Mouse (Mus musculus) neural tube, embryonic 13.5 days (tissue): ENCODE measurements around the gene Entpd8. TPM values are rescaled to one million over a fixed set of nuclear protein-coding genes. Genes with fewer than 3 reads are reported as not detected.
A peak's percentile ranks its signal among the peaks of the same experiment; 100 is the strongest.

ENCODE experiments used
- ATAC-seq: fragments of 200-750 bp; cut with Nextera tagmentation; 2 replicates; pipeline ENCODE4 v1.8.0; 2017; ENCODE audit warnings: low read depth, mild to moderate bottlenecking, moderate TSS enrichment, moderate library complexity
- H3K27ac ChIP-seq: fragments of 300-500 bp; sonication (generic); replicated peaks from 2 replicates; pipeline ENCODE4 v1.5.1; 2015; ENCODE audit warnings: moderate library complexity, mild to moderate bottlenecking, inconsistent platforms
- H3K27me3 ChIP-seq: fragments of 300-500 bp; sonication (generic); 2 replicates; pipeline ENCODE4 v1.6.1; 2015; ENCODE audit warnings: mild to moderate bottlenecking, inconsistent platforms
- H3K36me3 ChIP-seq: fragments of 300-500 bp; sonication (generic); 2 replicates; pipeline ENCODE4 v1.6.1; 2015; ENCODE audit warnings: mild to moderate bottlenecking, inconsistent platforms
- H3K4me1 ChIP-seq: fragments of 300-500 bp; sonication (generic); replicated peaks from 2 replicates; pipeline ENCODE4 v1.6.1; 2015; ENCODE audit warnings: inconsistent platforms
- H3K4me2 ChIP-seq: fragments of 300-500 bp; sonication (generic); 2 replicates; pipeline ENCODE4 v1.6.1; 2015; ENCODE audit warnings: inconsistent platforms, mild to moderate bottlenecking, moderate library complexity
- H3K4me3 ChIP-seq: fragments of 300-500 bp; sonication (generic); 2 replicates; pipeline ENCODE4 v1.5.1; 2015; ENCODE audit warnings: mild to moderate bottlenecking, inconsistent platforms
- H3K9ac ChIP-seq: fragments of 300-500 bp; sonication (generic); 2 replicates; pipeline ENCODE4 v1.6.1; 2015; ENCODE audit warnings: moderate library complexity, mild to moderate bottlenecking, inconsistent platforms
- H3K9me3 ChIP-seq: fragments of 300-500 bp; sonication (generic); 2 replicates; pipeline ENCODE4 v1.6.1; 2016; ENCODE audit warnings: inconsistent platforms
- WGBS: fragments of 180-500 bp; shearing (Covaris S2); methylation state at CpG from one replicate; pipeline ENCODE4 v1.1.7; 2015; 5-methylcytosine and 5-hydroxymethylcytosine counted together
- polyA plus RNA-seq: library from polyadenylated mRNA; unstranded; fragments of >200 nt; fragmentation: Nextera tagmentation; extraction: Ambion mirVana; gene quantifications from 2 replicates; pipeline ENCODE4 v1.2.1, GENCODE M21; 2015

Gene Entpd8
- polyA plus RNA-seq, 1 experiment from 2014 or later, result not detected

GRCm38 (mm10) chr2:25098956-25099355 lies 18.9 kb downstream of the Entpd8 start:
- H3K9me3 ChIP-seq, result no peaks in the 10 kb centered on the region
- peak overlapping the region; percentile 35; the same call in 1 of the 2 replicates for H3K9ac ChIP-seq
- peak; percentile 82; the same call in 1 of the 2 replicates for ATAC-seq
- H3K36me3 ChIP-seq, result no peaks in the 10 kb centered on the region
- peaks cover 18% of the 10 kb centered on the region for H3K4me1 ChIP-seq
- no peak overlapping the region for H3K4me2 ChIP-seq
- H3K4me3 ChIP-seq, result no peak overlapping the region
- peaks cover 14% of the 10 kb centered on the region for H3K27me3 ChIP-seq
- 43% methylated on average over 5 of the region's 5 CpGs for WGBS
- H3K27ac ChIP-seq, result no peak overlapping the region

GRCm38 (mm10) chr2:25099703-25100102 lies 19.6 kb downstream of the Entpd8 start:
- WGBS, result 51% methylated on average over 3 of the region's 3 CpGs

GRCm38 (mm10) chr2:25104122-25104521 lies 24.0 kb downstream of the Entpd8 start:
- 92% methylated on average over 2 of the region's 2 CpGs for WGBS
- H3K27ac ChIP-seq, result no peak overlapping the region

More at GRCm38 (mm10) chr2:25099703-25100102, 19.6 kb downstream of the Entpd8 start:
- Histone ChIP-seq H3K27ac (0 out of 2 replicates have a peak overlapping the region, but pooled peaks have one; percentile 18), H3K9me3 (no peaks in the 10 kb centered on the region), H3K9ac (no peak overlapping the region), H3K27me3 (peaks cover 7% of the 10 kb centered on the region; the same call in 1 of the 2 replicates), H3K4me1 (peaks cover 18% of the 10 kb centered on the region), H3K36me3 (no peaks in the 10 kb centered on the region), H3K4me2 (no peak overlapping the region), H3K4me3 (no peak overlapping the region)
- ATAC-seq, result 0 out of 2 replicates have a peak, but pooled peaks have one; percentile 25

GRCm38 (mm10) chr2:25106045-25106444 lies 25.9 kb downstream of the Entpd8 start:
- no peaks in the 10 kb centered on the region for H3K27me3 ChIP-seq
- ATAC-seq, result no peak

More at GRCm38 (mm10) chr2:25104122-25104521, 24.0 kb downstream of the Entpd8 start:
- no peaks in the 10 kb centered on the region for H3K27me3 ChIP-seq
- no peaks in the 10 kb centered on the region for H3K36me3 ChIP-seq
- H3K4me3 ChIP-seq, result no peak overlapping the region
- no peak overlapping the region for H3K4me2 ChIP-seq
- no peaks in the 10 kb centered on the region for H3K9me3 ChIP-seq
- no peak overlapping the region for H3K9ac ChIP-seq
- H3K4me1 ChIP-seq, result peaks cover 17% of the 10 kb centered on the region
- no peak for ATAC-seq

GRCm38 (mm10) chr2:25109487-25109886 lies 29.4 kb downstream of the Entpd8 start:
- Histone ChIP-seq H3K9me3 (no peaks in the 10 kb centered on the region), H3K4me3 (no peak overlapping the region), H3K4me1 (peaks cover 6% of the 10 kb centered on the region; the same call in 1 of the 2 replicates), H3K27ac (no peak overlapping the region), H3K4me2 (no peak overlapping the region), H3K27me3 (no peaks in the 10 kb centered on the region), H3K9ac (no peak overlapping the region), H3K36me3 (no peaks in the 10 kb centered on the region)
- ATAC-seq, result peak; percentile 12; the same call in 1 of the 2 replicates

More at GRCm38 (mm10) chr2:25106045-25106444, 25.9 kb downstream of the Entpd8 start:
- H3K36me3 ChIP-seq, result no peaks in the 10 kb centered on the region
- H3K9me3 ChIP-seq, result no peaks in the 10 kb centered on the region
- no peak overlapping the region for H3K9ac ChIP-seq
- 79% methylated on average over 3 of the region's 3 CpGs for WGBS
- no peak overlapping the region for H3K4me3 ChIP-seq
- no peak overlapping the region for H3K4me2 ChIP-seq
- H3K4me1 ChIP-seq, result 0 out of 2 replicates have a peak, but pooled peaks cover 6% of the 10 kb centered on the region
- no peak overlapping the region for H3K27ac ChIP-seq

GRCm38 (mm10) chr2:25110505-25111183 lies 30.5 kb downstream of the Entpd8 start:
- ATAC-seq, result no peak
- H3K4me3 ChIP-seq, result no peak overlapping the region

GRCm38 (mm10) chr2:25111184-25111791 lies 31.2 kb downstream of the Entpd8 start:
- WGBS, result 59% methylated on average over 9 of the region's 9 CpGs

More at GRCm38 (mm10) chr2:25110505-25111183, 30.5 kb downstream of the Entpd8 start:
- H3K9ac ChIP-seq, result no peak overlapping the region
- H3K27me3 ChIP-seq, result no peaks in the 10 kb centered on the region
- 0 out of 2 replicates have a peak overlapping the region, but pooled peaks have one; percentile 23 for H3K27ac ChIP-seq
- peaks cover 6% of the 10 kb centered on the region; the same call in 1 of the 2 replicates for H3K4me1 ChIP-seq
- H3K9me3 ChIP-seq, result no peaks in the 10 kb centered on the region
- no peaks in the 10 kb centered on the region for H3K36me3 ChIP-seq
- no peak overlapping the region for H3K4me2 ChIP-seq

GRCm38 (mm10) chr2:25114308-25114707 lies 34.2 kb downstream of the Entpd8 start:
- no peak for ATAC-seq
- Histone ChIP-seq H3K4me1 (peaks cover 3% of the 10 kb centered on the region; the same call in 1 of the 2 replicates), H3K4me3 (no peak overlapping the region), H3K36me3 (no peaks in the 10 kb centered on the region), H3K9ac (no peak overlapping the region), H3K27me3 (no peaks in the 10 kb centered on the region), H3K4me2 (no peak overlapping the region), H3K27ac (no peak overlapping the region), H3K9me3 (no peaks in the 10 kb centered on the region; the same call in 1 of the 2 replicates)
- 90% methylated on average over 2 of the region's 2 CpGs for WGBS

More at GRCm38 (mm10) chr2:25111184-25111791, 31.2 kb downstream of the Entpd8 start:
- Histone ChIP-seq H3K4me3 (no peak overlapping the region), H3K36me3 (no peaks in the 10 kb centered on the region), H3K27me3 (no peaks in the 10 kb centered on the region), H3K9ac (no peak overlapping the region), H3K4me1 (peaks cover 6% of the 10 kb centered on the region; the same call in 1 of the 2 replicates), H3K4me2 (no peak overlapping the region), H3K27ac (peak overlapping the region; percentile 49), H3K9me3 (no peaks in the 10 kb centered on the region)
- ATAC-seq, result no peak

GRCm38 (mm10) chr2:25115442-25115841 lies 35.3 kb downstream of the Entpd8 start:
- H3K9me3 ChIP-seq, result no peaks in the 10 kb centered on the region; the same call in 1 of the 2 replicates
- no peak overlapping the region for H3K4me3 ChIP-seq
- no peak overlapping the region for H3K4me2 ChIP-seq
- no peak overlapping the region for H3K27ac ChIP-seq
- no peaks in the 10 kb centered on the region for H3K36me3 ChIP-seq
- H3K27me3 ChIP-seq, result no peaks in the 10 kb centered on the region
- 63% methylated on average over 2 of the region's 2 CpGs for WGBS
- ATAC-seq, result no peak
- H3K9ac ChIP-seq, result no peak overlapping the region
- H3K4me1 ChIP-seq, result peaks cover 3% of the 10 kb centered on the region; the same call in 1 of the 2 replicates

- Histone ChIP-seq H3K4me3 (no peak overlapping the region), H3K9me3 (no peaks in the 10 kb centered on the region; the same call in 1 of the 2 replicates), H3K36me3 (no peaks in the 10 kb centered on the region), H3K4me2 (no peak overlapping the region), H3K4me1 (peaks cover 21% of the 10 kb centered on the region), H3K27me3 (no peaks in the 10 kb centered on the region), H3K27ac (no peak overlapping the region), H3K9ac (no peak overlapping the region)
- WGBS, result 82% methylated on average over 7 of the region's 7 CpGs
- no peak for ATAC-seq
Observed at GRCm38 (mm10) chr2:25120963-25121362, 40.9 kb downstream of the Entpd8 start.

- no peak for ATAC-seq
- Histone ChIP-seq H3K4me2 (no peak overlapping the region), H3K9ac (no peak overlapping the region), H3K27ac (no peak overlapping the region), H3K27me3 (no peaks in the 10 kb centered on the region), H3K9me3 (no peaks in the 10 kb centered on the region), H3K4me1 (peaks cover 38% of the 10 kb centered on the region), H3K36me3 (no peaks in the 10 kb centered on the region), H3K4me3 (no peak overlapping the region)
- WGBS, result 67% methylated on average over 2 of the region's 2 CpGs
Observed at GRCm38 (mm10) chr2:25122666-25123065, 42.6 kb downstream of the Entpd8 start.

- WGBS, result 90% methylated on average over 5 of the region's 5 CpGs
- H3K36me3 ChIP-seq, result no peaks in the 10 kb centered on the region
- H3K27me3 ChIP-seq, result no peaks in the 10 kb centered on the region
- H3K27ac ChIP-seq, result no peak overlapping the region
- H3K4me2 ChIP-seq, result no peak overlapping the region
- no peak for ATAC-seq
- peaks cover 46% of the 10 kb centered on the region for H3K4me1 ChIP-seq
- no peak overlapping the region for H3K9ac ChIP-seq
- H3K9me3 ChIP-seq, result no peaks in the 10 kb centered on the region
- no peak overlapping the region for H3K4me3 ChIP-seq
Observed at GRCm38 (mm10) chr2:25123527-25123926, 43.4 kb downstream of the Entpd8 start.
